Mouse (Mus musculus) heart, postnatal 0 days (tissue): ENCODE results near the gene Hsf2bp. TPM values are rescaled to one million over a fixed set of nuclear protein-coding genes. Genes with fewer than 3 reads are reported as not detected.

Experiments
- ATAC-seq: fragments of 200-750 bp; cut with Nextera tagmentation; 2 replicates; pipeline ENCODE4 v1.8.0; 2017; ENCODE audit warnings: low read depth, moderate number of reproducible peaks, moderate library complexity; ENCODE audit not compliant: insufficient read depth
- DNase-seq: peaks from one replicate; pipeline ENCODE4 v3.0.0-alpha.2; 2016; ENCODE audit warnings: low spot score
- H3K27ac ChIP-seq: fragments of 300-500 bp; sonication (generic); 2 replicates; pipeline ENCODE4 v1.5.1; 2014; ENCODE audit warnings: low read depth, mild to moderate bottlenecking
- H3K27me3 ChIP-seq: fragments of 300-500 bp; sonication (generic); 2 replicates; pipeline ENCODE4 v1.6.1; 2014; ENCODE audit warnings: low read length, mixed read lengths; ENCODE audit not compliant: control insufficient read depth, insufficient read depth
- H3K36me3 ChIP-seq: fragments of 300-500 bp; sonication (generic); replicated peaks from 2 replicates; pipeline ENCODE4 v1.6.1; 2014; ENCODE audit warnings: low read length, mixed read lengths; ENCODE audit not compliant: control insufficient read depth, insufficient read depth
- H3K4me1 ChIP-seq: fragments of 300-500 bp; sonication (generic); 2 replicates; pipeline ENCODE4 v1.6.1; 2014; ENCODE audit warnings: antibody characterized with exemption; ENCODE audit not compliant: control insufficient read depth, insufficient read depth
- H3K4me2 ChIP-seq: fragments of 300-500 bp; sonication (generic); 2 replicates; pipeline ENCODE4 v1.6.1; 2014; ENCODE audit warnings: low read depth, mild to moderate bottlenecking, low read length, moderate library complexity
- H3K4me3 ChIP-seq: fragments of 300-500 bp; sonication (generic); 2 replicates; pipeline ENCODE4 v1.5.1; 2014; ENCODE audit warnings: low read depth, low read length
- H3K9ac ChIP-seq: fragments of 300-500 bp; sonication (generic); replicated peaks from 2 replicates; pipeline ENCODE4 v1.6.1; 2014; ENCODE audit warnings: low read depth, low read length, mixed read lengths
- H3K9me3 ChIP-seq: fragments of 300-500 bp; sonication (generic); replicated peaks from 2 replicates; pipeline ENCODE4 v1.6.1; 2016; ENCODE audit warnings: low read length; ENCODE audit not compliant: control insufficient read depth
- CTCF ChIP-seq: IDR thresholded peaks from 2 replicates; pipeline ENCODE4 v1.5.1; 2016; ENCODE audit warnings: antibody characterized with exemption, control low read depth, low read depth
- EP300 ChIP-seq: IDR thresholded peaks from 2 replicates; pipeline ENCODE4 v1.6.1; 2016; ENCODE audit warnings: antibody characterized with exemption, low read depth
- WGBS: fragments of 180-500 bp; shearing (Covaris S2); extraction: QIAGEN DNeasy Blood & Tissue Kit; methylation state at CpG from one replicate; pipeline ENCODE4 v1.1.7; 2014; 5-methylcytosine and 5-hydroxymethylcytosine counted together
- polyA plus RNA-seq: library from polyadenylated mRNA; unstranded; fragments of >200 nt; fragmentation: Nextera tagmentation; extraction: Ambion mirVana; gene quantifications from 2 replicates; pipeline ENCODE4 v1.2.1, GENCODE M21; 2015
- total RNA-seq: library from RNA; depleted of rRNA; stranded (reverse); fragments of >200 nt; gene quantifications from 2 replicates; pipeline ENCODE4 v1.2.3, GENCODE M21; 2014; ENCODE audit warnings: low replicate concordance

Hsf2bp gene
- total and polyA plus RNA-seq, 2 experiments from 2014 or later, result 0.19 TPM; not detected in 1

GRCm38 (mm10) chr17:32049914-32050313 is 13.8 kb upstream of the Hsf2bp start:
- TF ChIP-seq EP300 (no peak), CTCF (no peak)
- H3K27ac ChIP-seq, result no peak overlapping the region
- H3K4me1 ChIP-seq, result peaks cover 6% of the 10 kb centered on the region; the same call in 1 of the 2 replicates
- H3K4me2 ChIP-seq, result no peak overlapping the region
- H3K36me3 ChIP-seq, result peaks cover 61% of the 10 kb centered on the region
- H3K9ac ChIP-seq, result no peak overlapping the region
- H3K4me3 ChIP-seq, result no peak overlapping the region
- ATAC-seq, result no peak
- 77% methylated on average over 4 of the region's 4 CpGs for WGBS
- H3K9me3 ChIP-seq, result no peaks in the 10 kb centered on the region
- no peaks in the 10 kb centered on the region for H3K27me3 ChIP-seq
- DNase-seq, result no peak

GRCm38 (mm10) chr17:32048351-32048750 is 12.2 kb upstream of the Hsf2bp start:
- ATAC-seq (no peak), DNase-seq (no peak)
- Histone ChIP-seq H3K4me1 (peaks cover 6% of the 10 kb centered on the region; the same call in 1 of the 2 replicates), H3K9ac (no peak overlapping the region), H3K4me3 (no peak overlapping the region), H3K27ac (no peak overlapping the region), H3K4me2 (no peak overlapping the region), H3K36me3 (peaks cover 47% of the 10 kb centered on the region), H3K9me3 (no peaks in the 10 kb centered on the region), H3K27me3 (no peaks in the 10 kb centered on the region)
- 88% methylated on average over 5 of the region's 5 CpGs for WGBS
- TF ChIP-seq CTCF, result no peak
- no peak for TF ChIP-seq EP300

GRCm38 (mm10) chr17:32046541-32046940 is 10.4 kb upstream of the Hsf2bp start:
- H3K4me2 ChIP-seq, result no peak overlapping the region
- 82% methylated on average over 5 of the region's 5 CpGs for WGBS

GRCm38 (mm10) chr17:32040263-32040662 is 4.1 kb upstream of the Hsf2bp start:
- no peak overlapping the region for H3K4me3 ChIP-seq
- no peak overlapping the region for H3K4me2 ChIP-seq
- WGBS, result 80% methylated on average over 10 of the region's 10 CpGs
- no peaks in the 10 kb centered on the region for H3K36me3 ChIP-seq
- ATAC-seq, result no peak
- H3K9ac ChIP-seq, result no peak overlapping the region
- TF ChIP-seq CTCF (no peak), EP300 (no peak)
- no peaks in the 10 kb centered on the region for H3K9me3 ChIP-seq
- no peaks in the 10 kb centered on the region for H3K27me3 ChIP-seq
- peaks cover 12% of the 10 kb centered on the region for H3K4me1 ChIP-seq
- H3K27ac ChIP-seq, result no peak overlapping the region
- DNase-seq, result no peak

More at GRCm38 (mm10) chr17:32046541-32046940, 10.4 kb upstream of the Hsf2bp start:
- H3K9me3 ChIP-seq, result no peaks in the 10 kb centered on the region
- ATAC-seq, result no peak
- H3K27ac ChIP-seq, result no peak overlapping the region
- no peak overlapping the region for H3K4me3 ChIP-seq
- H3K36me3 ChIP-seq, result peaks cover 31% of the 10 kb centered on the region
- no peaks in the 10 kb centered on the region for H3K4me1 ChIP-seq
- H3K27me3 ChIP-seq, result no peaks in the 10 kb centered on the region
- TF ChIP-seq EP300 (no peak), CTCF (no peak)
- no peak for DNase-seq
- no peak overlapping the region for H3K9ac ChIP-seq

- peak overlapping the region; percentile 75 for H3K9ac ChIP-seq
- peak overlapping the region; percentile 95 for H3K4me2 ChIP-seq
- no peaks in the 10 kb centered on the region for H3K27me3 ChIP-seq
- ATAC-seq (peak; percentile 50), DNase-seq (no peak)
- peak overlapping the region; percentile 77 for H3K4me3 ChIP-seq
- peak overlapping the region; percentile 76 for H3K27ac ChIP-seq
- no peak for TF ChIP-seq CTCF
- TF ChIP-seq EP300, result no peak
- WGBS, result under 1% methylated on average over 46 of the region's 46 CpGs
- peaks cover 12% of the 10 kb centered on the region for H3K4me1 ChIP-seq
- no peaks in the 10 kb centered on the region for H3K9me3 ChIP-seq
- no peaks in the 10 kb centered on the region for H3K36me3 ChIP-seq
Observed at GRCm38 (mm10) chr17:32036509-32037438, 625 bp upstream of the Hsf2bp start.
